Mouse (Mus musculus) heart, embryonic 16.5 days (tissue): Measurements from ENCODE around the gene Snx6. TPM values are rescaled to one million over a fixed set of nuclear protein-coding genes. Genes with fewer than 3 reads are reported as not detected.
"Not testable (repeated sequence)": the region's sequence is repeated elsewhere in the genome, so short reads cannot be mapped to it uniquely, and the experiment has no call there.

ENCODE experiments used
- ATAC-seq: fragments of 200-750 bp; cut with Nextera tagmentation; replicated peaks from 2 replicates; pipeline ENCODE4 v1.8.0; 2017; ENCODE audit warnings: moderate number of reproducible peaks; ENCODE audit not compliant: insufficient read depth, low FRiP score; ENCODE audit errors: extremely low read depth
- H3K27ac ChIP-seq: fragments of 300-500 bp; sonication (generic); 2 replicates; pipeline ENCODE4 v1.5.1; 2014; ENCODE audit warnings: mild to moderate bottlenecking, low read length, control low read depth, moderate library complexity
- H3K27me3 ChIP-seq: fragments of 300-500 bp; sonication (generic); 2 replicates; pipeline ENCODE4 v1.6.1; 2014; ENCODE audit warnings: low read length, mixed read lengths; ENCODE audit not compliant: control insufficient read depth, insufficient read depth
- H3K36me3 ChIP-seq: fragments of 300-500 bp; sonication (generic); 2 replicates; pipeline ENCODE4 v1.6.1; 2014; ENCODE audit not compliant: control insufficient read depth, insufficient read depth
- H3K4me1 ChIP-seq: fragments of 300-500 bp; sonication (generic); 2 replicates; pipeline ENCODE4 v1.6.1; 2014; ENCODE audit warnings: low read length, mixed read lengths; ENCODE audit not compliant: control insufficient read depth, insufficient read depth
- H3K4me2 ChIP-seq: fragments of 300-500 bp; sonication (generic); 2 replicates; pipeline ENCODE4 v1.6.1; 2014; ENCODE audit warnings: low read depth, mild to moderate bottlenecking, control low read depth, low read length
- H3K4me3 ChIP-seq: fragments of 300-500 bp; sonication (generic); 2 replicates; pipeline ENCODE4 v1.5.1; 2014; ENCODE audit warnings: mild to moderate bottlenecking, control low read depth, low read length
- H3K9ac ChIP-seq: fragments of 300-500 bp; sonication (generic); 2 replicates; pipeline ENCODE4 v1.6.1; 2014; ENCODE audit warnings: low read length, control low read depth
- H3K9me3 ChIP-seq: fragments of 300-500 bp; sonication (generic); replicated peaks from 2 replicates; pipeline ENCODE4 v1.6.1; 2016; ENCODE audit warnings: low read length; ENCODE audit not compliant: control insufficient read depth
- WGBS: fragments of 180-500 bp; shearing (Covaris S2); extraction: QIAGEN DNeasy Blood & Tissue Kit; methylation state at CpG from one replicate; pipeline ENCODE4 v1.1.7; 2014; 5-methylcytosine and 5-hydroxymethylcytosine counted together
- polyA plus RNA-seq: library from polyadenylated mRNA; unstranded; fragments of >200 nt; fragmentation: Nextera tagmentation; extraction: Ambion mirVana; gene quantifications from 2 replicates; pipeline ENCODE4 v1.2.1, GENCODE M21; 2015

The Snx6 gene
- polyA plus RNA-seq, 1 experiment from 2014 or later: 107 TPM

GRCm38 (mm10) chr12:54831927-54832326 lies 36.4 kb upstream of the Snx6 start:
- not testable (repeated sequence) for H3K4me2 ChIP-seq, H3K27ac ChIP-seq, H3K4me3 ChIP-seq, H3K9ac ChIP-seq, H3K9me3 ChIP-seq, H3K36me3 ChIP-seq, H3K27me3 ChIP-seq, ATAC-seq
- peaks cover 25% of the 10 kb centered on the region for H3K4me1 ChIP-seq
- WGBS: 74% methylated on average over 1 of the region's 1 CpGs

GRCm38 (mm10) chr12:54830574-54830973 lies 35.1 kb upstream of the Snx6 start:
- no peak overlapping the region for H3K4me3 ChIP-seq
- no peaks in the 10 kb centered on the region for H3K27me3 ChIP-seq
- 10% methylated on average over 6 of the region's 6 CpGs for whole genome bisulfite sequencing
- H3K36me3 ChIP-seq: no peaks in the 10 kb centered on the region
- no peaks in the 10 kb centered on the region for H3K9me3 ChIP-seq
- no peak overlapping the region for H3K9ac ChIP-seq
- H3K4me1 ChIP-seq: peaks cover 15% of the 10 kb centered on the region
- no peak overlapping the region for H3K4me2 ChIP-seq
- H3K27ac ChIP-seq: no peak overlapping the region
- ATAC-seq: no peak; the same call in 1 of the 2 replicates

- no peak for ATAC-seq
- Histone ChIP-seq H3K4me2 (no peak overlapping the region), H3K27me3 (no peaks in the 10 kb centered on the region), H3K9ac (no peak overlapping the region), H3K36me3 (no peaks in the 10 kb centered on the region), H3K27ac (no peak overlapping the region), H3K4me1 (peaks cover 9% of the 10 kb centered on the region), H3K9me3 (no peaks in the 10 kb centered on the region), H3K4me3 (no peak overlapping the region)
- 55% methylated on average over 5 of the region's 5 CpGs for WGBS
Observed at GRCm38 (mm10) chr12:54829876-54830275, 34.4 kb upstream of the Snx6 start.

GRCm38 (mm10) chr12:54828043-54828442 lies 32.5 kb upstream of the Snx6 start:
- Histone ChIP-seq H3K36me3 (no peaks in the 10 kb centered on the region), H3K4me3 (no peak overlapping the region), H3K9me3 (no peaks in the 10 kb centered on the region), H3K4me1 (peaks cover 4% of the 10 kb centered on the region; the same call in 1 of the 2 replicates), H3K4me2 (no peak overlapping the region), H3K9ac (no peak overlapping the region), H3K27me3 (no peaks in the 10 kb centered on the region), H3K27ac (no peak overlapping the region)
- WGBS: 67% methylated on average over 1 of the region's 1 CpGs
- no peak for ATAC-seq

GRCm38 (mm10) chr12:54825202-54825601 lies 29.7 kb upstream of the Snx6 start:
- Histone ChIP-seq H3K36me3 (no peaks in the 10 kb centered on the region), H3K27ac (no peak overlapping the region), H3K4me1 (peaks cover 7% of the 10 kb centered on the region), H3K9me3 (no peaks in the 10 kb centered on the region), H3K9ac (no peak overlapping the region), H3K4me3 (no peak overlapping the region), H3K4me2 (no peak overlapping the region), H3K27me3 (no peaks in the 10 kb centered on the region)
- no peak for ATAC-seq
- 97% methylated on average over 3 of the region's 3 CpGs for WGBS

GRCm38 (mm10) chr12:54822836-54823426 lies 27.4 kb upstream of the Snx6 start:
- WGBS: 58% methylated on average over 4 of the region's 4 CpGs
- Histone ChIP-seq H3K4me2 (no peak overlapping the region), H3K4me3 (no peak overlapping the region), H3K9ac (no peak overlapping the region), H3K4me1 (peaks cover 13% of the 10 kb centered on the region), H3K27me3 (no peaks in the 10 kb centered on the region), H3K27ac (no peak overlapping the region), H3K36me3 (no peaks in the 10 kb centered on the region), H3K9me3 (no peaks in the 10 kb centered on the region)
- ATAC-seq: no peak

- H3K9ac ChIP-seq: no peak overlapping the region
- H3K36me3 ChIP-seq: no peaks in the 10 kb centered on the region
- no peak for ATAC-seq
- H3K4me3 ChIP-seq: no peak overlapping the region
- H3K4me2 ChIP-seq: no peak overlapping the region
- H3K9me3 ChIP-seq: no peaks in the 10 kb centered on the region
- H3K4me1 ChIP-seq: peaks cover 13% of the 10 kb centered on the region
- 68% methylated on average over 2 of the region's 2 CpGs for WGBS
- H3K27ac ChIP-seq: 0 out of 2 replicates have a peak overlapping the region, but pooled peaks have one; percentile 28
- H3K27me3 ChIP-seq: no peaks in the 10 kb centered on the region
Observed at GRCm38 (mm10) chr12:54820684-54821161, 25.2 kb upstream of the Snx6 start.

- ATAC-seq: no peak
- Histone ChIP-seq H3K36me3 (no peaks in the 10 kb centered on the region), H3K9me3 (no peaks in the 10 kb centered on the region), H3K9ac (no peak overlapping the region), H3K4me3 (no peak overlapping the region), H3K4me2 (no peak overlapping the region), H3K27me3 (no peaks in the 10 kb centered on the region), H3K27ac (no peak overlapping the region), H3K4me1 (peaks cover 13% of the 10 kb centered on the region)
- 44% methylated on average over 6 of the region's 6 CpGs for WGBS
Observed at GRCm38 (mm10) chr12:54819181-54819935, 23.9 kb upstream of the Snx6 start.

- Histone ChIP-seq H3K4me3 (no peak overlapping the region), H3K27me3 (no peaks in the 10 kb centered on the region), H3K36me3 (no peaks in the 10 kb centered on the region), H3K9me3 (no peaks in the 10 kb centered on the region), H3K27ac (no peak overlapping the region), H3K9ac (no peak overlapping the region), H3K4me1 (no peaks in the 10 kb centered on the region), H3K4me2 (no peak overlapping the region)
- ATAC-seq: no peak
- WGBS: 53% methylated on average over 2 of the region's 2 CpGs
Observed at GRCm38 (mm10) chr12:54810142-54810541, 14.6 kb upstream of the Snx6 start.
